9 mouse cellular contexts compared by ENCODE assay signal in the genomic region with DNA sequence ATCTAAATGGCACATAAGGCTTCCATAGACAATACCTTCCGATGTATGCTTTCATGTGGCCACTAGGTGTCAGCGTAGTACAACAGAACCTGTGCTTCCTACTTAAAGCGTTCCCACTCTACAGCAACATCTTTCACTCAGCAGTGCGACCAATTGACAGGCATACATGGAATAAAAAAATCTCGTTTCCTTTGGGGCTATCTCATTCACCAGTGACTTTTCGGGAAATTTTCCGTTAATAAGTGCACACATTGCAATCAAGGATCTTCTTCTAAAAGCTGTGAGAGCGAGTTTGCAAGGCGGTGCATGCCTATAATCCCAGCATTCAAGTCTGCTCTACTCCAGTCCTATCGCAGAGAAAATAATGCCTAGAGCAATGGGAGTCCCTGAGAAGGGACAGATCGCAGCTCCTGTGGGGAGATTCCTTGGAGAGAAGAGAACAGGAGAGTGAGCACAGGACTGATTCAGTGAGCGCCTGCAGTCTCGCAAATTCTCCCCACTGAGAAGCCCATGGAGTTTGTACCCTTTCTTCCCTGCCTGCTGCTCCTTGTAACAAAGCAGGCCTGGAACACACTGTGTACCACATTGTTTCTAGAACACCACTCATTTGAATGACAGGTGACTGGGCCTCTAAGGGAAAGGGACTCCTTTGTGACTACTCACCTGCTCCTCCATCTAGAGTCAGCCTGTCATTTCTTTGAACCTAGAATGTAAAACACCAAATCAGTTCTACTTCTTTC.
DNase-seq lines count a peak whose midpoint lies in the region; ATAC-seq lines count a peak whose summit lies in the region.
"Had no signal": no experiment of that assay in that cellular context is flagged by ENCODE, and none has a peak within 500 bp of the region (broad histone marks: within the 10 kb centered on the region; RNA-seq: fewer than 3 reads in every experiment).

No protein-coding gene starts in this region.

- H3K4me2 ChIP-seq in heart, embryonic 11.5 days = peak overlapping the region; percentile 38
- no peak overlapping the region for H3K4me2 ChIP-seq in kidney, embryonic 14.5 days (replicated peaks; ENCODE audit: low read depth, low read length)
- H3K4me2 ChIP-seq in limb, embryonic 12.5 days = peak overlapping the region; percentile 30; the same call in 1 of the 2 replicates
- peak overlapping the region; percentile 22; the same call in 1 of the 2 replicates for H3K4me2 ChIP-seq in neural tube, embryonic 11.5 days (ENCODE audit: low read depth)

- DNase-seq in adrenal gland, postnatal 10 days = peak; percentile 70
- peak; percentile 58 for DNase-seq in embryonic facial prominence, embryonic 10.5 days (ENCODE audit: low spot score)
- DNase-seq in neural tube, embryonic 11.5 days (ENCODE audit: low spot score) = peak; percentile 57
- peak; percentile 69 for DNase-seq in thymus, postnatal 0 days (ENCODE audit: low spot score)

- H3K27ac ChIP-seq in embryonic facial prominence, embryonic 10.5 days (replicated peaks) = no peak overlapping the region
- H3K27ac ChIP-seq in heart, embryonic 11.5 days (ENCODE audit: low read depth, low read length) = no peak overlapping the region
- H3K27ac ChIP-seq in kidney, embryonic 14.5 days (ENCODE audit: low read depth, low read length) = no peak overlapping the region
- no peak overlapping the region for H3K27ac ChIP-seq in limb, embryonic 12.5 days
- no peak overlapping the region for H3K27ac ChIP-seq in neural tube, embryonic 11.5 days (ENCODE audit: low read depth, low read length)
- H3K27ac ChIP-seq: macrophage had no signal

- H3K9ac ChIP-seq in heart, embryonic 11.5 days (ENCODE audit: low read depth, low read length) = no peak overlapping the region
- no peak overlapping the region for H3K9ac ChIP-seq in kidney, embryonic 14.5 days (ENCODE audit: low read depth, low read length)
- no peak overlapping the region for H3K9ac ChIP-seq in limb, embryonic 12.5 days (replicated peaks)
- H3K9ac ChIP-seq in neural tube, embryonic 11.5 days (ENCODE audit: low read length) = no peak overlapping the region

- no peaks in the 10 kb centered on the region for H3K36me3 ChIP-seq in embryonic facial prominence, embryonic 10.5 days (replicated peaks)
- H3K36me3 ChIP-seq in heart, embryonic 11.5 days (ENCODE audit: control insufficient read depth, insufficient read depth, low read length) = no peaks in the 10 kb centered on the region
- H3K36me3 ChIP-seq in kidney, embryonic 14.5 days (ENCODE audit: control insufficient read depth, insufficient read depth, low read length) = no peaks in the 10 kb centered on the region
- H3K36me3 ChIP-seq in limb, embryonic 12.5 days = no peaks in the 10 kb centered on the region
- H3K36me3 ChIP-seq in neural tube, embryonic 11.5 days (ENCODE audit: control insufficient read depth, insufficient read depth, low read length) = no peaks in the 10 kb centered on the region

- peak; percentile 97 for ATAC-seq in CD4-positive, CD25-positive, alpha-beta regulatory T cell, adult 4 months
- no peak for ATAC-seq in heart, embryonic 11.5 days (replicated peaks; ENCODE audit: insufficient number of reproducible peaks, low FRiP score, low TSS enrichment)
- ATAC-seq in kidney, embryonic 14.5 days (ENCODE audit: low FRiP score, low TSS enrichment) = peak; percentile 79; the same call in 1 of the 2 replicates
- ATAC-seq in limb, embryonic 12.5 days (ENCODE audit: insufficient number of reproducible peaks, insufficient read depth, low FRiP score, low TSS enrichment, low read depth) = 0 out of 2 replicates have a peak, but pooled peaks have one; percentile 71
- ATAC-seq in neural tube, embryonic 11.5 days (ENCODE audit: insufficient read depth, low FRiP score, low TSS enrichment) = peak; percentile 72; the same call in 1 of the 2 replicates

- H3K4me1 ChIP-seq in embryonic facial prominence, embryonic 10.5 days = no peaks in the 10 kb centered on the region
- no peaks in the 10 kb centered on the region for H3K4me1 ChIP-seq in heart, embryonic 11.5 days (ENCODE audit: control insufficient read depth, insufficient read depth, low read length)
- H3K4me1 ChIP-seq in kidney, embryonic 14.5 days (ENCODE audit: control insufficient read depth, insufficient read depth, low read length) = no peaks in the 10 kb centered on the region
- no peaks in the 10 kb centered on the region for H3K4me1 ChIP-seq in limb, embryonic 12.5 days (replicated peaks)
- H3K4me1 ChIP-seq in neural tube, embryonic 11.5 days (ENCODE audit: control insufficient read depth, insufficient read depth, low read length) = no peaks in the 10 kb centered on the region

- H3K4me3 ChIP-seq in embryonic facial prominence, embryonic 10.5 days = no peak overlapping the region; the same call in 1 of the 2 replicates
- H3K4me3 ChIP-seq in heart, embryonic 11.5 days (ENCODE audit: low read depth, low read length) = no peak overlapping the region
- H3K4me3 ChIP-seq in kidney, embryonic 14.5 days (ENCODE audit: low read length) = no peak overlapping the region
- no peak overlapping the region for H3K4me3 ChIP-seq in limb, embryonic 12.5 days (replicated peaks)
- no peak overlapping the region for H3K4me3 ChIP-seq in neural tube, embryonic 11.5 days (ENCODE audit: low read depth, low read length)

- WGBS in embryonic facial prominence, embryonic 10.5 days = 17% methylated on average over 13 of the region's 13 CpGs
- 24% methylated on average over 13 of the region's 13 CpGs for WGBS in heart, embryonic 11.5 days (ENCODE audit: insufficient replicate concordance)
- 29% methylated on average over 13 of the region's 13 CpGs for WGBS in kidney, embryonic 14.5 days
- WGBS in limb, embryonic 12.5 days = 26% methylated on average over 13 of the region's 13 CpGs
- WGBS in neural tube, embryonic 11.5 days = 22% methylated on average over 13 of the region's 13 CpGs

- H3K27me3 ChIP-seq in embryonic facial prominence, embryonic 10.5 days (replicated peaks; ENCODE audit: low read depth, poor library complexity, severe bottlenecking) = peaks cover 4% of the 10 kb centered on the region; the same call in 1 of the 2 replicates
- no peaks in the 10 kb centered on the region for H3K27me3 ChIP-seq in heart, embryonic 11.5 days (ENCODE audit: control insufficient read depth, insufficient read depth, low read length)
- 0 out of 2 replicates have a peak, but pooled peaks cover 3% of the 10 kb centered on the region for H3K27me3 ChIP-seq in kidney, embryonic 14.5 days (ENCODE audit: control insufficient read depth, insufficient read depth, low read length)
- peaks cover 7% of the 10 kb centered on the region; the same call in 1 of the 2 replicates for H3K27me3 ChIP-seq in limb, embryonic 12.5 days
- H3K27me3 ChIP-seq in neural tube, embryonic 11.5 days (ENCODE audit: control insufficient read depth, insufficient read depth, low read length) = no peaks in the 10 kb centered on the region

- H3K9me3 ChIP-seq in embryonic facial prominence, embryonic 10.5 days = no peaks in the 10 kb centered on the region
- no peaks in the 10 kb centered on the region for H3K9me3 ChIP-seq in heart, embryonic 11.5 days (replicated peaks; ENCODE audit: control insufficient read depth, low read length)
- H3K9me3 ChIP-seq in kidney, embryonic 14.5 days (ENCODE audit: control insufficient read depth, low read length) = no peaks in the 10 kb centered on the region
- no peaks in the 10 kb centered on the region for H3K9me3 ChIP-seq in limb, embryonic 12.5 days
- no peaks in the 10 kb centered on the region for H3K9me3 ChIP-seq in neural tube, embryonic 11.5 days (ENCODE audit: control insufficient read depth, low read length)
